In genomic region chr1:165282222-165282966, GRCm38 (mm10) we compare ENCODE assay signal across 8 mouse cellular contexts. TPM values are rescaled to one million over a fixed set of nuclear protein-coding genes. Genes with fewer than 3 reads are reported as not detected.
DNase-seq lines count a peak whose midpoint lies in the region; ATAC-seq and TF ChIP-seq lines count a peak whose summit lies in the region.

No protein-coding gene starts in this region.

- ATAC-seq in liver, embryonic 14.5 days (ENCODE audit: insufficient read depth): no peak
- ATAC-seq in stomach, postnatal 0 days (ENCODE audit: low FRiP score, low TSS enrichment): peak; percentile 64

- no peak for TF ChIP-seq EP300 in liver, embryonic 14.5 days (IDR thresholded peaks at IDR 0.05; ENCODE audit: low read depth)
- TF ChIP-seq EP300 in stomach, postnatal 0 days (optimal IDR thresholded peaks at IDR 0.05): no peak

- H3K36me3 ChIP-seq in liver, embryonic 14.5 days (replicated peaks; ENCODE audit: control insufficient read depth, insufficient read depth, low read depth): no peaks in the 10 kb centered on the region
- H3K36me3 ChIP-seq in stomach, postnatal 0 days (ENCODE audit: control insufficient read depth, insufficient read depth, low read length): no peaks in the 10 kb centered on the region

- H3K9me3 ChIP-seq in liver, embryonic 14.5 days (ENCODE audit: control insufficient read depth, low read length): no peaks in the 10 kb centered on the region
- H3K9me3 ChIP-seq in stomach, postnatal 0 days (ENCODE audit: control insufficient read depth, low read length): no peaks in the 10 kb centered on the region

- peak overlapping the region; percentile 74 for H3K4me3 ChIP-seq in layer of hippocampus, adult 2 months
- peak overlapping the region; percentile 15 to 50 for H3K4me3 ChIP-seq in liver, embryonic 14.5 days (ENCODE audit: insufficient read depth in 1 of 2, low read depth in 2 of 2, low read length in 2 of 2)
- H3K4me3 ChIP-seq in stomach, postnatal 0 days (ENCODE audit: low read depth, low read length): peak overlapping the region; percentile 70

- peak overlapping the region; percentile 64 for H3K4me2 ChIP-seq in liver, embryonic 14.5 days (ENCODE audit: low read depth)
- H3K4me2 ChIP-seq in stomach, postnatal 0 days (replicated peaks; ENCODE audit: low read depth): peak overlapping the region; percentile 94

- 4% methylated on average over 35 of the region's 35 CpGs for WGBS in liver, embryonic 14.5 days (ENCODE audit: insufficient replicate concordance)
- WGBS in stomach, postnatal 0 days: 2% methylated on average over 25 of the region's 35 CpGs

- peaks cover 31% of the 10 kb centered on the region for H3K27me3 ChIP-seq in liver, embryonic 14.5 days (ENCODE audit: control insufficient read depth, insufficient read depth, low read length)
- H3K27me3 ChIP-seq in stomach, postnatal 0 days (ENCODE audit: control insufficient read depth, insufficient read depth, low read length): no peaks in the 10 kb centered on the region

- TF ChIP-seq CTCF in layer of hippocampus, adult 2 months (conservative IDR thresholded peaks at IDR 0.05): 0 out of 2 replicates have a peak, but pooled peaks have one; percentile 16
- no peak; the same call in 1 of the 2 replicates for TF ChIP-seq CTCF in brain, embryonic 14.5 days (IDR thresholded peaks at IDR 0.05; ENCODE audit: borderline replicate concordance, extremely low read depth, insufficient read depth, insufficient read length)
- TF ChIP-seq CTCF in liver, embryonic 14.5 days (IDR thresholded peaks at IDR 0.05; ENCODE audit: low read depth): no peak
- TF ChIP-seq CTCF in stomach, postnatal 0 days (IDR thresholded peaks at IDR 0.05; ENCODE audit: low read depth): peak; percentile 11; the same call in 1 of the 2 replicates

- H3K27ac ChIP-seq in layer of hippocampus, adult 2 months: peak overlapping the region; percentile 84
- no peak overlapping the region for H3K27ac ChIP-seq in liver, embryonic 14.5 days
- peak overlapping the region; percentile 86 for H3K27ac ChIP-seq in stomach, postnatal 0 days (replicated peaks)

- H3K4me1 ChIP-seq in liver, embryonic 14.5 days (replicated peaks; ENCODE audit: control insufficient read depth in 2 of 2, insufficient read depth in 2 of 2, low read length in 1 of 2): no peaks in the 10 kb centered on the region
- no peaks in the 10 kb centered on the region for H3K4me1 ChIP-seq in stomach, postnatal 0 days (replicated peaks; ENCODE audit: control insufficient read depth, insufficient read depth)

- H3K9ac ChIP-seq in liver, embryonic 14.5 days (replicated peaks): no peak overlapping the region
- peak overlapping the region; percentile 84 for H3K9ac ChIP-seq in stomach, postnatal 0 days (ENCODE audit: low read length)

- DNase-seq in layer of hippocampus, adult 2 months (ENCODE audit: low spot score in 2 of 2): no peak
- no peak for DNase-seq in layer of hippocampus, adult 9-11 months
- peak; percentile 52 for DNase-seq in brain, embryonic 14.5 days (ENCODE audit: low read depth)
- DNase-seq in forelimb bud, embryonic 11.5 days (ENCODE audit: low read depth, low spot score): peak; percentile 58
- DNase-seq in liver, embryonic 14.5 days (ENCODE audit: low read depth in 3 of 3, low spot score in 3 of 3): no peak
- no peak for DNase-seq in stomach, postnatal 0 days (ENCODE audit: low spot score)
- no peak for DNase-seq in layer of hippocampus, adult 8-10 months (ENCODE audit: low spot score in 2 of 2)
- DNase-seq in kidney, postnatal 25 days: no peak

- no peak for TF ChIP-seq POLR2A in brain, embryonic 14.5 days (IDR thresholded peaks at IDR 0.05; ENCODE audit: borderline replicate concordance, extremely low read depth, insufficient read depth, insufficient read length, poor library complexity, severe bottlenecking)

RNA-seq across cellular contexts. Expression of gene Gpr161, which starts 13.2 kb away (rescaled TPM):
- total RNA-seq in layer of hippocampus, adult 2 months (2021): 10 to 100 TPM; 69.0 to 71.6 TPM
- polyA plus RNA-seq in brain, embryonic 14.5 days (2012; rRNA removed): 38.2 and 45.0 TPM in 2 replicates
- polyA plus RNA-seq in liver, embryonic 14.5 days (2012; rRNA removed): 0.11 TPM in 2 replicates
- polyA plus RNA-seq in liver, embryonic 14.5 days (2014; fragmentation: Nextera tagmentation; extraction: Ambion mirVana): 0.04 TPM in 1 of 2 replicates, not detected in the other
- polyA plus RNA-seq in stomach, postnatal 0 days (2015; fragmentation: Nextera tagmentation; extraction: Ambion mirVana): 0.52 and 0.57 TPM in 2 replicates
- 10 to 100 TPM; 48.2 to 76.2 (median 62.3) TPM for total RNA-seq in layer of hippocampus, adult 8-10 months (2022)

RNA-seq across cellular contexts. Expression of gene Tiprl, which starts 45.6 kb away (rescaled TPM):
- 10 to 100 TPM; 65.2 to 67.7 TPM for total RNA-seq in layer of hippocampus, adult 2 months (2021)
- 56.9 and 64.0 TPM in 2 replicates for polyA plus RNA-seq in brain, embryonic 14.5 days (2012; rRNA removed)
- 7.3 and 14.1 TPM in 2 replicates for polyA plus RNA-seq in liver, embryonic 14.5 days (2012; rRNA removed)
- 39.2 and 49.0 TPM in 2 replicates for polyA plus RNA-seq in liver, embryonic 14.5 days (2014; fragmentation: Nextera tagmentation; extraction: Ambion mirVana)
- polyA plus RNA-seq in stomach, postnatal 0 days (2015; fragmentation: Nextera tagmentation; extraction: Ambion mirVana): 53.8 and 56.7 TPM in 2 replicates
- total RNA-seq in layer of hippocampus, adult 8-10 months (2022): 10 to 100 TPM; 59.9 to 71.1 (median 65.2) TPM

Comparison
In these comparisons a context has a peak if more than half of its experiments do, and no peak if none do; other contexts are left out.
1. DNase-seq: peak in brain, embryonic 14.5 days (single experiment) and forelimb bud, embryonic 11.5 days (single experiment); none in layer of hippocampus, adult 2 months (0 of 2), layer of hippocampus, adult 9-11 months (single experiment), liver, embryonic 14.5 days (0 of 3), stomach, postnatal 0 days (single experiment), layer of hippocampus, adult 8-10 months (0 of 2) and kidney, postnatal 25 days (0 of 2).
2. CTCF ChIP-seq: peak in layer of hippocampus, adult 2 months (single experiment) and stomach, postnatal 0 days (single experiment); none in brain, embryonic 14.5 days (single experiment) and liver, embryonic 14.5 days (single experiment).
3. RNA of gene Gpr161, which starts 13.2 kb away (polyA plus RNA-seq): 38.2 to 45.0 TPM in brain, embryonic 14.5 days; 0.52 to 0.57 TPM in stomach, postnatal 0 days and 0.04 to 0.11 TPM in liver, embryonic 14.5 days; every median in the first group is over 10 times any median in the second.
4. Peak in every context shown above with its lines, with median percentiles within 50 percentile points of each other: H3K4me3 ChIP-seq.